Mouse (Mus musculus) megakaryocyte, embryonic 14.5 days (primary cell): ENCODE data around the gene Amacr. TPM values are rescaled to one million over a fixed set of nuclear protein-coding genes. Genes with fewer than 3 reads are reported as not detected.

Experiments used
- H3K27me3 ChIP-seq: replicated peaks from 2 replicates; pipeline ENCODE3; 2012; ENCODE audit warnings: inconsistent platforms
- H3K36me3 ChIP-seq: replicated peaks from 2 replicates; pipeline ENCODE3; 2012; ENCODE audit warnings: low read length, inconsistent platforms, mixed read lengths
- H3K4me1 ChIP-seq: 2 replicates; pipeline ENCODE4 v1.6.1; 2012; ENCODE audit warnings: inconsistent platforms
- H3K4me3 ChIP-seq: replicated peaks from 2 replicates; pipeline ENCODE3; 2012; ENCODE audit warnings: moderate library complexity, mild to moderate bottlenecking, inconsistent platforms
- H3K9me3 ChIP-seq: 2 replicates; pipeline ENCODE4 v1.6.1; 2012; ENCODE audit warnings: inconsistent platforms
- FLI1 ChIP-seq: IDR thresholded peaks from 2 replicates; pipeline ENCODE4 v1.6.1; 2012; ENCODE audit warnings: low read length, inconsistent platforms, mixed read lengths
- GATA1 ChIP-seq: IDR thresholded peaks from 3 replicates; pipeline ENCODE4 v1.6.1; 2012; ENCODE audit warnings: mixed read lengths, low read length, inconsistent platforms, borderline replicate concordance
- polyA plus RNA-seq: library from polyadenylated mRNA; stranded (reverse); fragments of >175 nt; gene quantifications from 2 replicates; pipeline ENCODE4 v1.2.3, GENCODE M21; 2012; ENCODE audit warnings: low replicate concordance; ENCODE audit not compliant: insufficient read depth

Amacr gene
- polyA plus RNA-seq, 1 experiment, result 2.6 TPM

DNA sequence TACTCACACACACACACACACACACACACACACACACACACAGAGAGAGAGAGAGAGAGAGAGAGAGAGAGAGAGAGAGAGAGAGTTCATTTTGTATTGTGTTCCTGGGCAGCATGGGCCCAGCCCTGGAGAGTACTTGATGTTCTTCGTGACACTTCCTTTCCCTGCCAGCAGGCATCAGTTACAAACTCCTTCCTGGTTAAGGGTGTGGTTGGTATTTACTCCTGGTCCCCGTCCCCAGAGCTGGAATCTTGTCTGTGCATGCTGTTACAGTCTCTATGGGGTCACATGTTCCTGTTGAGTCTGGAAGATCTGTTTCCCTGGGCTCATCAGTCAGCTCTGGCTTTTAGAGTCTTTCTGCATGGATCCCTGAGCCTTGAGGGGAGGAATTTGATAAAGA, 8.9 kb downstream of the Amacr start:
- Histone ChIP-seq H3K27me3 (no peaks in the 10 kb centered on the region), H3K9me3 (no peaks in the 10 kb centered on the region), H3K4me3 (no peak overlapping the region), H3K36me3 (peaks cover 20% of the 10 kb centered on the region), H3K4me1 (peaks cover 40% of the 10 kb centered on the region)
- TF ChIP-seq FLI1 (no peak), GATA1 (no peak)

DNA sequence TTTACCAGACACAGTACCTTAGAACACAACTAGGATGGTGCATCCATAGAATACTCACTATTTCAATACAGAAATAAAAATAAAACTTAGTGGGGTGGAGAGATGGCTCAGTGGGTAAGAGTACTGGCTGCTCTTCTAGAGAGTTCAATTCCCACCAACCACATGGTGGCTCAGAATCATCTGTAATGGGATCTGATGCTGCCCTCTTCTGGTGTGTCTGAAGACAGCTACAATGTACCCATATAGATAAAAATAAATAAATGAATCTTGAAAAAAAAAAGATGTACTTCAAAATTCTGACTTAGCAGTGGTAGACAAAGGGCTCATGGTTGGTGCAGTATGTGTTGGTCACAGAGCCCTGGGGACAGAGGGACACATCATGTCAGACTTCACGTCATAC, 10.0 kb downstream of the Amacr start:
- H3K36me3 ChIP-seq, result peaks cover 21% of the 10 kb centered on the region
- no peak for TF ChIP-seq FLI1
- TF ChIP-seq GATA1, result no peak

DNA sequence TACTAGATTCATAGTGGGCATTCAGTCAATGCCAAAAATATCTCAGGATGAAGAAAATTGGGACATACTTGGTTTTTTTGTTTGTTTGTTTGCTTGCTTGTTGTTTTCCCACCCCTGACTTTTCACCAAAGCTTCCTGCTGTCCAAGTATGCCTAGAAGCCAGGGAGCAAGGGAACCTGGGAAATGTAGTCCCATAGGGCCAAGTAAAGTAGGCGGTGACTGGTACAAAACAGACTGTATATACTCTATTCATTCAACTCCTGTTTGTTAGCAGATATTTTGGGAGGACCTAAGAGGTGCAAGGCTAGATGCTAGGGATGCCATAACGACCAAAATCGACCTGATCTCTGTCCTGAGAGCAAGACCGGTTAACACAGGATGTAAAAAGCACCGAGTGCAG, 18.3 kb downstream of the Amacr start:
- H3K27me3 ChIP-seq, result peaks cover 6% of the 10 kb centered on the region
- TF ChIP-seq GATA1, result no peak
- no peak for TF ChIP-seq FLI1
- no peaks in the 10 kb centered on the region for H3K9me3 ChIP-seq
- H3K36me3 ChIP-seq, result peaks cover 7% of the 10 kb centered on the region
- H3K4me3 ChIP-seq, result no peak overlapping the region
- peaks cover 23% of the 10 kb centered on the region for H3K4me1 ChIP-seq

More for the DNA sequence above, 10.0 kb downstream of the Amacr start:
- Histone ChIP-seq H3K9me3 (no peaks in the 10 kb centered on the region), H3K4me3 (no peak overlapping the region), H3K4me1 (peaks cover 42% of the 10 kb centered on the region), H3K27me3 (no peaks in the 10 kb centered on the region)

DNA sequence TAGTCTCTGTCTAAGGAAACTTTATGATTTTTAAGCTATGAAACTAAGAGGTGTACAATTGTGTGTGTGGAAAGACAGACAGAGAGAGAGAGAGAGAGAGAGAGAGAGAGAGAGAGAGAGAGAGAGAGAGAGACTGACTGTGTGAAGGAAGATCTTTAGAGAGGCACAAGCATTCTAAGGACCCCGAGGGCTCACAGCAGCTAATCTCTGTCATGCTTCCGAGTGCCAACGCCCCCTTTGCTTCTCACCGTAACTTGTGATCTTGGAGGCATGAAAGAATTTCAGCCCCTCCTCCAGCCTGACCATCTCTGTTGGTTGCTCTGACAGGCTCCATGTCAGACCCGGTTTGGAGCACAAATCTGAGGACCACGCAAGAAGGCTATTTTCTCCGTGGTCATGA, 18.9 kb downstream of the Amacr start, which contains the start of gene Slc45a2:
Slc45a2 (plus strand) TSS at position 301 of the 400 bp plus-strand sequence.
- Histone ChIP-seq H3K27me3 (peaks cover 8% of the 10 kb centered on the region), H3K9me3 (no peaks in the 10 kb centered on the region), H3K4me1 (peaks cover 19% of the 10 kb centered on the region), H3K36me3 (peaks cover 4% of the 10 kb centered on the region), H3K4me3 (no peak within 1 kb of the TSS)
- no peak for TF ChIP-seq FLI1

DNA sequence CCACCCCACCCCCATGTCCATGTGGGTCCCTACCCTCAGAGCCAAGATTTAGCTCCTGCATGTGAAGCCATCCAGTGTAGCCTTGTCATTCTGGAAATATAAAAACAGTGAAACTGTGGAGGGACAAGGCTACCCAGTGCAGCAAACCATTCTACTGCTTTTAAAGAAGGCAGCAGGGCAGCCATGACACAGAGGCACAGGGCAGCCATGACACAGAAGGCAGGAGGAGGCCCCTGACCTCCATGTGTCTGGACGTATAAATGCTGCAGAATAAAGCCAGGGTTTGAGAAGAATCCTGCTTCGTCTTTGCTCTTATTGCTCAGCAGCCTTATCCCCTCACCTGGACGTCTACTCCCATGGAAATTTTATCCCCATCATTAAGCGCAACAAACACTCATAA, 22.2 kb downstream of the Amacr start:
- no peaks in the 10 kb centered on the region for H3K36me3 ChIP-seq
- peaks cover 14% of the 10 kb centered on the region for H3K27me3 ChIP-seq
- H3K4me3 ChIP-seq, result no peak overlapping the region
- TF ChIP-seq FLI1 (no peak), GATA1 (no peak)
- peaks cover 3% of the 10 kb centered on the region; the same call in 1 of the 2 replicates for H3K4me1 ChIP-seq
- H3K9me3 ChIP-seq, result no peaks in the 10 kb centered on the region

DNA sequence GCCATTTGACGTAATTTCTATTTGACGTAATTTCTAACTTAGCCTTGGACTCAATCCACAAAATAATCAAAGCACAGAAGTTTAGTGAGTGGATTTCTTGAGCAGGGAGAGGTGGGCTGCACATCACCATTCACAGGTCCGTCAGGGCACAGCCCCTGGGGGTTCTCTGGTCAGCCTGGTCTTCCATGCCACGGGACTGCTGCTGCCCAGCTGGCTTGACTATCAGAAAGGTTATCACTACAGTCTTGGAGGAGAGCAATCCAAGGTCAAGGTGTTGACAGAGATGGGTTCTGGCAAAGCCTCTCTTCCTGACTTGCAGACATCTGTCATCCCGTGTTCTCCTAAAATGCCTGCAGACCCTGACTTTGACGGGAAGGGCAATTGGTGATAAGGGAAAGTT, 23.1 kb downstream of the Amacr start:
- peaks cover 14% of the 10 kb centered on the region for H3K27me3 ChIP-seq
- TF ChIP-seq GATA1 (no peak), FLI1 (no peak)
- H3K4me1 ChIP-seq, result peaks cover 9% of the 10 kb centered on the region
- no peaks in the 10 kb centered on the region for H3K36me3 ChIP-seq
- no peaks in the 10 kb centered on the region for H3K9me3 ChIP-seq
- no peak overlapping the region for H3K4me3 ChIP-seq

DNA sequence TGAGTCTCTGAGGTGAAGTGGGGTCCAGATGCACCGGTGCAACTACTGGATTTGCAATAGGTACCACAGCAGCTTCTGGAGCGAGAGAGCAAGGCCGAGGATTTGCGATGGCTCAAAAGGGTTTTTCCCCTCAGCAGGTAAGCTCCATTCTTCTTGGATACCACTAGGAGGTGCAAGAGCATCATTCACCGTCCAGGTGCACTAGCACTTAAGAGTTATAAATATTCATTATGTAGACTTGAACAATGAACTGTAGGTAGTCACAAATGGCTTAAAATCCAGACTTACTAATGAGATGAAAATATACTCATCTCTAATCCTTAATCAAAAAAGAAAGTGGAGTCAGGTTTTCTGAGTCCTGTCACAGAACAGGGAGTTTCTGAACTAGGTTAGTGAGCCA, 27.2 kb downstream of the Amacr start:
- Histone ChIP-seq H3K4me1 (peaks cover 7% of the 10 kb centered on the region), H3K27me3 (peaks cover 20% of the 10 kb centered on the region), H3K9me3 (no peaks in the 10 kb centered on the region), H3K36me3 (no peaks in the 10 kb centered on the region), H3K4me3 (no peak overlapping the region)
- no peak for TF ChIP-seq FLI1
- no peak for TF ChIP-seq GATA1

DNA sequence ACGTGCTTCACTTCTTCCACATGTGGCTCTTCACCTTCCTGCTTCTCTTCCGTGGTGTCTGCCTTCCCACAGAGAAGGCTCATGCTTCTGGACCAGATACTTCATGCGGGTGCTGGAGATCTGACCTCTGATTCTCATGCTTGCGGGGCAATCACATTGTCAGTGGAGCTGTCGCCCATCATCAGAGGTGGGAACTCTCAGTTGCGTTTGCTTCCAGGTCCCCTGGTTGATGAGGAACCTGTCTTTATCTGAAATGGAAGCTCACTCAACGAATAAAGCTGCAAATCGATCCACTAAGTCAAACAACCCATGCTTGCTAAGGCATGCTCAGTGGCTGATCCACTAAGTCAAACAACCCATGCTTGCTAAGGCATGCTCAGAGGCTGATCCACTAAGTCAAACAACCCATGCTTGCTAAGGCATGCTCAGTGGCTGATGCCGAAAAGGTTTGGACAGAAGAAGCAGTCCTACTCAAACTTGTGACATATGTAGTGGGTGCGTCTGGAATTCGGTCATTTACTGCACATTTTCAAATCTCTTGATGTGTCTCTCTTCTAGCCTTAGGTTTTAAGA, 29.5 kb downstream of the Amacr start:
- H3K9me3 ChIP-seq, result no peaks in the 10 kb centered on the region
- no peaks in the 10 kb centered on the region for H3K36me3 ChIP-seq
- H3K4me1 ChIP-seq, result peaks cover 7% of the 10 kb centered on the region
- H3K27me3 ChIP-seq, result peaks cover 18% of the 10 kb centered on the region
- H3K4me3 ChIP-seq, result no peak overlapping the region
- TF ChIP-seq FLI1 (no peak), GATA1 (no peak)

DNA sequence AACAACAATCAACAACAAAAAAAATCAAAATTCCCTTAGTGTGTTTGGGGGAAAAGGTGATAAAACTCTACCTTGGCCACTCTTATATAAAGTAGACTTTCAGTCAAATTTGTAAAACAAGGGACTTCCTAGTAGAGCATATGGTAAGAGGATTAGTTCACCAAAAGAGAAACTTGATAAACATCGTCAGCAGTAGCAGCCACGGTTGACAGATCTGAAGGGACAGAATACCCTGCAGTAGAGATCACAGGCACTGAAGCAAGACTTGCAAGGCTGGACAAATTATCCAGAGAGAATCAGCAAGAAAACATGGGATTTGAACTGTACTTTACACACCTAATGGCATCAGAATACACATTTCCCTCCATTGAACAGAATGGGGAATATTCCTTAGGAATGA, 33.4 kb downstream of the Amacr start:
- Histone ChIP-seq H3K4me1 (peaks cover 5% of the 10 kb centered on the region; the same call in 1 of the 2 replicates), H3K9me3 (no peaks in the 10 kb centered on the region), H3K36me3 (no peaks in the 10 kb centered on the region), H3K27me3 (peaks cover 13% of the 10 kb centered on the region), H3K4me3 (no peak overlapping the region)
- TF ChIP-seq FLI1 (no peak), GATA1 (no peak)

DNA sequence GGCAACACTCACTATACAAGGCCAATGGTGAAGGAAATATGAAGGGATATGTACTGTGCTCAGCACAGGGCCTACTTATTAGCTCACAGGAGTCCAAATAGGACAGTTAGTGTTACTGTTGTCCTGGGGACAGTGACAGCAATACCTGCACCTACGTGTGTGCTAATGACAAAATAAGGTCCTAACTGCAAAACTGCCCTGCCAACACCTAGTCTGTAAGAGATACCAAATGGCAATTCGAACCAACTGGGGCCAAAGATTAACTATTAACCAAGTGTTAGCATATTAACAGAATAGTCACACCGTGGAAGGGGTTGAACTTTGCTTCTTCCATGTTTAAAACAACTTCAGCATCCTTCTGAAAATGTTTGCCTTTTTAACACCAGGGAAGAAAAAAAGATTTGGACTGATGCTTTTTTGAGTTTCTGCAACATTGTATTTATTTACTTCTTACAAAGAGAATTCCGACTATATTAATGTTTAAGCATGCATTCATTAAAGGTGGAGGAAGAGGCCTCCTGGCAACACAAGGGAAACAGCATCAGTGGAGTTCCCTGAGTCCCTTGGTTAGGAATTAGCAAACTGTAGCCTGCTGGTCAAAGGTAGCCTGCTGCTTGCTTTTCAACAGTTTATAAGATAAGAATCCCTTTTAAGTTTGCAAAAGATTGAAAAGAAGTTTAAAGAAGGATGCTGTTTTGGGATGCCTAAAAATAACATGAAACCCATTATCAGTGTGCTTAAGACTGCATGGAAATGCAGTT, 45.4 kb downstream of the Amacr start:
- H3K4me1 ChIP-seq, result no peaks in the 10 kb centered on the region
- no peaks in the 10 kb centered on the region for H3K36me3 ChIP-seq
- no peaks in the 10 kb centered on the region for H3K9me3 ChIP-seq
- no peak overlapping the region for H3K4me3 ChIP-seq
- H3K27me3 ChIP-seq, result peaks cover 26% of the 10 kb centered on the region
- TF ChIP-seq GATA1, result no peak
- no peak for TF ChIP-seq FLI1

DNA sequence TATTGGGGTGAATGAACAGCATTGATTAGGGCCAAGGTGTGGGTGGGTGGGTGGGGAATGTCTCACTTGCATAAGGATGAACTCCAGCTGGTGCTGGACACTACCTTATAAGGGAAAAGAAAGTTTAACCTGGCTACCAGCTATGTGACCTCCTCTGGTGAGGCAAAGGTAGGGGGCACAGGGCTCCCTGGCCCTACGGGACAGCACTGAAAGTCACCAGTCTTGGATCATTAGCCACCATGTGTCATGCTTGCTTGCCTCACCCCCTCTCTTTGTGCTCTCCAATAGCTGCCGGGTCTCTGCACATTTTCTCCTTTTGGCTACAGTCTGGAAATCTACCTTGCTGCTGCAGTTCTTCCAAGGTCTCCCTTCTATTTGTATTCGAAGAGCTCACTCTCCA, 48.6 kb downstream of the Amacr start:
- Histone ChIP-seq H3K9me3 (no peaks in the 10 kb centered on the region), H3K27me3 (peaks cover 36% of the 10 kb centered on the region), H3K4me1 (no peaks in the 10 kb centered on the region), H3K36me3 (no peaks in the 10 kb centered on the region), H3K4me3 (no peak overlapping the region)
- TF ChIP-seq FLI1 (no peak), GATA1 (no peak)
